Mouse (Mus musculus): ENCODE measurements around the gene BC028528.

DNA sequence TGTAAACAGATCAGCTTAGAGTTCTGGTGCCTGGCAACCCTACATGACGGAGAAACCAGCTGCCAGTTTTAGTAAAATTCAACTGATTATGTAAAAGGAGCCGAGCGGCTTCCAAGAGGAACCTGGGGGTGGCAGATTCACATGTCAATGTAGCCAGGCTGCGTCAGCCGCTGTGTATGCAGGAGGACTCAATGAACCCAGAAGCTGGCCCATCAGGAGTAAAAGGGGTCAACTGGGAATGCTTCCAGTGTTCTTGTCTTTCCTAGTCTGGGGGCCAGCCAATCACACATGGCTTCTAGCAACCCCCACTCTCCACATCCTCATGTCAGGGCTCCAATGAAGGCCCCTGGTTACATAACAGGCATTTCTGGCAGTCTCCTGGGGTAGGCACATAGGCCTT is 26.8 kb downstream of the BC028528 start:
- TF ChIP-seq POLR2A (IDR thresholded peaks at IDR 0.05; ENCODE audit: borderline replicate concordance, control insufficient read depth, low read depth, low read length) (no peak), CTCF (IDR thresholded peaks at IDR 0.05; ENCODE audit: control insufficient read depth, insufficient read depth, low read length) (no peak)

All from bone marrow, adult 2 months (tissue).